Mouse (Mus musculus): ENCODE results near the gene Kat7. TPM values are rescaled to one million over a fixed set of nuclear protein-coding genes. Genes with fewer than 3 reads are reported as not detected.

Kat7 gene
- polyA plus RNA-seq (2015; fragmentation: Nextera tagmentation; extraction: Ambion mirVana), result 62.8 and 69.6 TPM in 2 replicates

- no peaks in the 10 kb centered on the region for H3K27me3 ChIP-seq (replicated peaks)
Observed at GRCm38 (mm10) chr11:95310007-95310647, at the start of gene Kat7. TSS of gene Kat7 (minus strand) at chr11:95310246.

GRCm38 (mm10) chr11:95358263-95358662 is 48.2 kb upstream of the Kat7 start:
- Histone ChIP-seq H3K27me3 (replicated peaks) (no peaks in the 10 kb centered on the region), H3K9ac (no peak overlapping the region), H3K36me3 (replicated peaks) (no peaks in the 10 kb centered on the region), H3K27ac (no peak overlapping the region), H3K4me2 (no peak overlapping the region), H3K4me3 (no peak overlapping the region), H3K9me3 (no peaks in the 10 kb centered on the region), H3K4me1 (0 out of 2 replicates have a peak, but pooled peaks cover 3% of the 10 kb centered on the region)
- WGBS, result 62% methylated on average over 3 of the region's 3 CpGs
- ATAC-seq (replicated peaks), result no peak

More at GRCm38 (mm10) chr11:95310007-95310647, at the start of gene Kat7:
- Histone ChIP-seq H3K9me3 (no peaks in the 10 kb centered on the region), H3K27ac (peak within 1 kb of the TSS; percentile 94), H3K9ac (peak within 1 kb of the TSS; percentile 85), H3K4me1 (peaks cover 18% of the 10 kb centered on the region), H3K4me3 (peak within 1 kb of the TSS; percentile 74), H3K36me3 (replicated peaks) (no peaks in the 10 kb centered on the region), H3K4me2 (peak within 1 kb of the TSS; percentile 78)
- under 1% methylated on average over 42 of the region's 42 CpGs for WGBS
- peak; percentile 94 for ATAC-seq (replicated peaks)

- ATAC-seq (replicated peaks), result no peak
- H3K27ac ChIP-seq, result no peak overlapping the region
Observed at GRCm38 (mm10) chr11:95356469-95357273, 46.6 kb upstream of the Kat7 start.

DNA sequence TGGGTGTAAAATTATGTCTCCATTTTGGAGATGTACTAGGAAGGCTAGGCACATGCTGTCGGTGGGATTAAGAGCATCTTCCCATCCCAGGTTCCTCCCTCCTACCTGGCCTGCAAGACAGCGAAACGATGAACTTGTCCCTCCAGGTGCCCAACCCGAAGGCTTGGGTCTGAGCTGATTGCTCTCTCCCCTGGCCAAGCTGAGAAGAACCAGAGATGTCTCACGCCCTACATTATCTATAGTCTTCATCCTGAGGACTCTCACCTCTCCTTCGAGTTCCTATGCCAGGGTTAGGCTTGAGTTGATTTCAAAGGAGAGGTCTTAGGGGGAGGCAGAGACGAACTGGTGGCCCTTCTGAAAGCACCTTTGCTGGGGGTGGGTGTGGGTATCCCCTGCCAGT is 46.0 kb upstream of the Kat7 start:
- 91% methylated on average over 7 of the region's 7 CpGs for WGBS
- H3K27me3 ChIP-seq (replicated peaks), result no peaks in the 10 kb centered on the region
- ATAC-seq (replicated peaks), result no peak
- no peak overlapping the region for H3K4me2 ChIP-seq
- no peak overlapping the region for H3K9ac ChIP-seq
- no peak overlapping the region for H3K27ac ChIP-seq
- H3K4me3 ChIP-seq, result no peak overlapping the region
- H3K36me3 ChIP-seq (replicated peaks), result no peaks in the 10 kb centered on the region
- H3K9me3 ChIP-seq, result no peaks in the 10 kb centered on the region
- H3K4me1 ChIP-seq, result 0 out of 2 replicates have a peak, but pooled peaks cover 3% of the 10 kb centered on the region

More at GRCm38 (mm10) chr11:95356469-95357273, 46.6 kb upstream of the Kat7 start:
- Histone ChIP-seq H3K9ac (no peak overlapping the region), H3K9me3 (no peaks in the 10 kb centered on the region), H3K27me3 (replicated peaks) (no peaks in the 10 kb centered on the region), H3K4me3 (no peak overlapping the region), H3K36me3 (replicated peaks) (no peaks in the 10 kb centered on the region), H3K4me1 (0 out of 2 replicates have a peak, but pooled peaks cover 3% of the 10 kb centered on the region), H3K4me2 (no peak overlapping the region)
- 75% methylated on average over 17 of the region's 17 CpGs for WGBS

- Histone ChIP-seq H3K9me3 (no peaks in the 10 kb centered on the region), H3K27me3 (replicated peaks) (no peaks in the 10 kb centered on the region), H3K27ac (no peak overlapping the region), H3K4me1 (0 out of 2 replicates have a peak, but pooled peaks cover 3% of the 10 kb centered on the region), H3K9ac (no peak overlapping the region), H3K4me3 (no peak overlapping the region), H3K36me3 (replicated peaks) (no peaks in the 10 kb centered on the region), H3K4me2 (no peak overlapping the region)
- WGBS, result 92% methylated on average over 5 of the region's 5 CpGs
- ATAC-seq (replicated peaks), result no peak
Observed at GRCm38 (mm10) chr11:95355661-95356011, 45.6 kb upstream of the Kat7 start.

DNA sequence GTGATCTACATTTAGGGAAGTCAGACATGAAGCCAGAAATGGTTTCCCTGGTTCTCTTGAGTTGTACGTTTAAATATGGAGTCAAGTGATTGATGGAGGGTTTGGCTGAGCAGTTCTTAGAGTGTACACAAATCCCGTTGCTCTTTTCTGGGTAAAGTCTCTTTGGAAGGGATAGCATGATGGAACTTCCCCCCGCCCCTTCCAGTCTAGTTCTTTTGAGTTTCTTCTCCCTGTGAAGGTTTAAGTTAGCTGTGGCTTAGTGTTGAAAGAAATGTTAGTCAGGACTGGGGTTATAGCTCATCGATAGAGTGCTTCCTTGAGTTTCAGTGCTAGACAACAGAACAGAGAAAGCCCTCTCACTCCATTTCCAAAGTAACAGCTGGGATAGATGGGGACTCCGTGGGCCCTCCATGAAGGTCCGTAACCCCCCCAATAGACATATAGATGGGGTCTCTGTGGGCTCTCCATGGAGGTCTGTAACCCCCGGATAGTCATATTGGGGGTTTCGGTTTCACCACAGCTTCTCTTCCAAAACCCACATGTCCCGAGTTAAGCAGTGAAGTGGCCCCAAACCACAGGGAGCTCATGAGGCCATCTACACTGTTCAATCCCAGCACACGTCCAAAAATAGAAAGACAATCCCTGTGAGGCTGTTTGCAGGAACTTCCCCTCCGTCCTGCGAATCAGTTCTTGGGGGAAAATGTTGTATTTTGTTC is 45.1 kb upstream of the Kat7 start:
- H3K4me3 ChIP-seq, result no peak overlapping the region
- H3K4me1 ChIP-seq, result 0 out of 2 replicates have a peak, but pooled peaks cover 3% of the 10 kb centered on the region
- ATAC-seq (replicated peaks), result no peak
- no peaks in the 10 kb centered on the region for H3K9me3 ChIP-seq
- H3K4me2 ChIP-seq, result no peak overlapping the region
- 89% methylated on average over 12 of the region's 12 CpGs for WGBS
- H3K9ac ChIP-seq, result no peak overlapping the region
- H3K36me3 ChIP-seq (replicated peaks), result no peaks in the 10 kb centered on the region
- H3K27ac ChIP-seq, result no peak overlapping the region
- no peaks in the 10 kb centered on the region for H3K27me3 ChIP-seq (replicated peaks)

GRCm38 (mm10) chr11:95354228-95354944 is 44.3 kb upstream of the Kat7 start:
- H3K27me3 ChIP-seq (replicated peaks), result no peaks in the 10 kb centered on the region
- ATAC-seq (replicated peaks), result no peak
- no peak overlapping the region for H3K27ac ChIP-seq
- H3K9ac ChIP-seq, result no peak overlapping the region
- H3K9me3 ChIP-seq, result no peaks in the 10 kb centered on the region
- WGBS, result 91% methylated on average over 14 of the region's 14 CpGs
- H3K4me1 ChIP-seq, result 0 out of 2 replicates have a peak, but pooled peaks cover 3% of the 10 kb centered on the region
- H3K36me3 ChIP-seq (replicated peaks), result no peaks in the 10 kb centered on the region
- no peak overlapping the region for H3K4me2 ChIP-seq
- no peak overlapping the region for H3K4me3 ChIP-seq

- H3K4me3 ChIP-seq, result no peak overlapping the region
- H3K9ac ChIP-seq, result no peak overlapping the region
- ATAC-seq (replicated peaks), result no peak
- H3K27ac ChIP-seq, result no peak overlapping the region
- H3K9me3 ChIP-seq, result no peaks in the 10 kb centered on the region
- H3K4me1 ChIP-seq, result 0 out of 2 replicates have a peak, but pooled peaks cover 3% of the 10 kb centered on the region
- 92% methylated on average over 9 of the region's 9 CpGs for WGBS
- no peaks in the 10 kb centered on the region for H3K27me3 ChIP-seq (replicated peaks)
- H3K36me3 ChIP-seq (replicated peaks), result no peaks in the 10 kb centered on the region
- H3K4me2 ChIP-seq, result no peak overlapping the region
Observed at GRCm38 (mm10) chr11:95353226-95353625, 43.2 kb upstream of the Kat7 start.

DNA sequence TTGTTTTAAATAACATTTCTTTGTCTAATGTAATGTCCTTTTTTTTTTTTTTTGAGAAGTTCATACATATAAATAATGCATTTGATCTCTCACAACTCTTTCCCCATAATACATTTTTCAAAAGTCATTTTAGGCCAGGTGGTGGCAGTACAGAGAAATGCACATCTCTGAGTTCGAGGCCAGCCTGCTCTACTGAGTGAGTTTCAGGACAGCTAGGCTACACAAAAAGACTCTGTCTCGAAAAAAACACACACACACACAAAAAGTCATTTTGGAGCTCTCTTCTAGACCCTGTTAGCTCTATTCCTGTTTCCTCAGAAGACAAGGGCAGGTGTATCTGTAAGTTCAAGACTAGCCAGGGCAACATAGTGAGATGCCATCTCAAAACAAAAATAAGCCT is 42.6 kb upstream of the Kat7 start:
- Histone ChIP-seq H3K36me3 (replicated peaks) (no peaks in the 10 kb centered on the region), H3K4me3 (no peak overlapping the region), H3K27ac (no peak overlapping the region), H3K4me2 (no peak overlapping the region), H3K9me3 (no peaks in the 10 kb centered on the region), H3K9ac (no peak overlapping the region), H3K27me3 (replicated peaks) (no peaks in the 10 kb centered on the region), H3K4me1 (0 out of 2 replicates have a peak, but pooled peaks cover 3% of the 10 kb centered on the region)
- WGBS, result 83% methylated on average over 2 of the region's 2 CpGs
- ATAC-seq (replicated peaks), result no peak

GRCm38 (mm10) chr11:95350960-95351359 is 40.9 kb upstream of the Kat7 start:
- no peak overlapping the region for H3K4me2 ChIP-seq
- 96% methylated on average over 3 of the region's 3 CpGs for WGBS
- no peak overlapping the region for H3K4me3 ChIP-seq
- H3K9me3 ChIP-seq, result no peaks in the 10 kb centered on the region
- no peak overlapping the region for H3K27ac ChIP-seq
- no peaks in the 10 kb centered on the region for H3K4me1 ChIP-seq
- no peak for ATAC-seq (replicated peaks)
- H3K36me3 ChIP-seq (replicated peaks), result no peaks in the 10 kb centered on the region
- H3K9ac ChIP-seq, result no peak overlapping the region
- H3K27me3 ChIP-seq (replicated peaks), result no peaks in the 10 kb centered on the region

DNA sequence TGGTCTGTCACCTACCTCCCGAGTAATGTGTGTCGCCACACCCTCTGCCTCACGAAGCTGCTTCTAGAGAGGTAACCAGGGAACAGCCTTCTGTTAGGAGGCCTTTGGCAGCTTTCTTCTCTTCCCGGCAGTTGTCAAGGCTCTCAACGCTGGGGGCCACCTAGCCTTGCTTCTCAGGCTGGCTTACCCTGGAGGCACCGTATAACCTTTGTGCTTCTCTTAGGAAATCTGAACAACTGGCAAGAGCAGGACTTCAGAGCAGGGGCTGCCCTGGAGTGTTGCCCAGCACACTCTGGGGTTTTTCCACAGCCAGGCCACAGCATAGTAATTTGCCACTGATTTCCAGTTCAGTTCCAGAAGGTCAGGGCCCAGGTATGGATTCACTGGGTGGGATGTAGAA is 40.2 kb upstream of the Kat7 start:
- no peak for ATAC-seq (replicated peaks)
- no peak overlapping the region for H3K27ac ChIP-seq
- H3K36me3 ChIP-seq (replicated peaks), result no peaks in the 10 kb centered on the region
- H3K4me1 ChIP-seq, result no peaks in the 10 kb centered on the region
- H3K4me2 ChIP-seq, result no peak overlapping the region
- H3K9me3 ChIP-seq, result no peaks in the 10 kb centered on the region
- H3K27me3 ChIP-seq (replicated peaks), result no peaks in the 10 kb centered on the region
- no peak overlapping the region for H3K4me3 ChIP-seq
- 71% methylated on average over 6 of the region's 6 CpGs for whole genome bisulfite sequencing
- no peak overlapping the region for H3K9ac ChIP-seq
